Mouse (Mus musculus): ENCODE results near the gene Slc22a23. TPM values are rescaled to one million over a fixed set of nuclear protein-coding genes. Genes with fewer than 3 reads are reported as not detected.

Slc22a23 gene
- total RNA-seq, 2 experiments from 2014 or later, result 48.5 to 54.7 TPM

DNA sequence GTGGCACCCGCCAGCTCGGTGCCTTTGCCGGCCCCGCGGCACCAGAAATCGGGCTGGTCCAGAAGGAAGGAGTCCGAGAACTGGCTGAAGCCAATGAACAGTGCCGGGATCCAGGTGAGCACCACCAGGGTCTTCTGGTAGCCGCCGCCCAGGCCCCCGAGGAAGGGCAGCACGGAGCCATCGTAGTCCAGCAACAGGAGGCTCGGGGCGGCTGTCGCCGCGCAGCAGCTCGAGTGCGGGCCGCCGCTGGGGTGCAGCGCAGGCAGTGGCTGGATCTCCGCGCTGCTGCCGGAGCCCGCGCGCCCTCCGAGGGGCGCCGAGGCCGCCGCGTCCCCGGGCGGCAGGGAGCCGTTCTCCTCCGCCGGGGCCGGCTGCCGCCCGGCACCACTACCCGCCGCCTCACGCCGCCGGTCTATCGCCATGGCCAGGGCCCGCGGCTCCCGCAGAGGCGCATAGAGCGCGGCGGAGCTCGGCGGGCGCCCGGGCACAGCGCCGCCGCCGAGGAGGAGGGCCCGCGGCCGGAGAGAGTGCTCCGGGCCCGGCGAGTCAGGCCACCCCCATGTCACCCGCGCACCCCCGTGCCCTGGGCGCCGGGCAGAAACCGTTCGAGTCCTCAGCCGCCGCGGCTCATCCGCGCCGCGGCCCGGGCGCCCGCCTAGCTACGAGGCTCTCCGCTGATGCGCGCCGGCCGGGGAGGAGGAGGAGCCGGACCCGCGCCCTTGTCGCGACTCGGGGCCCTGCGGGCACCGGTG, 430 bp downstream of the Slc22a23 start:
- peak; percentile 22 to 45 for DNase-seq (ENCODE audit: low spot score in 2 of 2)

DNA sequence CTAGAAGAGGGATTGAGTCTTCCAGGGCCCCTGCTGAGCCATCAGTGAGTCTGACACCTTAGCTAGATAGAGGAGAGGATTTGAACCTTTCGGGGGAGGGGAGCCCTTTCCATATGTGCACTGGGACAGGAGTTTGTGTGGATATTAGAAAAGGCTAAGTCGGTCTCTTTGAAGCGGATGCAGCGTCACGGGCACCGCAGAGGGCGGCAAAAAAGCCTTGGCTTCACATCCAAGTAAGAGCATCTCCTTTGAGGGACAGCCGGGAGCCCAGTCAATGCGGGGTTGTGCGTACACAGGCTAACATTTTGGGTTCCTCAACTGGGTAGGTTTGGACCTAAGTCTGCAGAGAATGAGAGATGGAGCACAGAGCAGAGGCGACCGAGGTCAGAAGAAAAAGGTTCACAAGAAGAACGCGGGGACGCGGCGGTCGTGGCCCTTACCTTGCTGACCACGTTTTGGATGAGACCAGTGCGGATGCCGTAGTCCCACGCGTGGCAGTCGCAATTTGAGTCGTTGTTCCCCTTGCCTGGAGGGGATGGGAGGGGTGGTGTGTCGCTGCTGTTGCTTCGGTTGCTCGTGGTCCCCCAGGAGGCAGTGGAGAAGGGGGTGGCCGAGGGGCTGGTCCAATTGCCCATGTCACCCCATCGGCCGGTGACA, 1.1 kb downstream of the Slc22a23 start:
- DNase-seq (ENCODE audit: low spot score in 2 of 2), result peak; percentile 19 to 50

DNA sequence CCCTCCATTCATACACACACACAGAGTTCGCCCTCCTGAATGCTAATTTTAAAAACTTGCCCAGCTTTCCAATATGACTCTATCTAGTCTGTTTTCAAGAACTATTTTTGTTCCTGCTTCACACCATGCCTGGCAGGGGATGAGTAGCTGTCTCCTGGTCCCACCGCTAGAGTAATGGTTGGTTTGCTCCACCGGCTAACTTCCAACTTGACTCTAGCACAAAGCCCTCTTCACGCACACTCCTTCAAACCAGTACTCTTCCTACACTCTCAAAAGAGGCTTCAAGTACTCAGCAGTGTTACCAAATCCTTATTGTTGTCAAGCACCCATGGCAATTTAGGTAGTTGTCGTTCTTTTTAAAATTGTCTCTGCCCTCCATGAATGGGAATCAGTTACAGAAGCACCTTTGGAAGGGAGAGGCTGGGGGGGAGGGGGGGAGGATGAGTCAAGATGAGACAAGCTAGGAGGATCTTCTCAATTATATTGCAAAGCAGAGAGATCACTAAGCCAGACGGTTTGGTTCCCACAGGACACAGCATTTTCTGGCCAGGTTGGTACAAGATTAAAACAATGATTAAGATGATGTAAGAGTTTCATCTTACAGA, 2.6 kb downstream of the Slc22a23 start:
- DNase-seq (ENCODE audit: low spot score in 2 of 2), result peak; percentile 18 to 20

DNA sequence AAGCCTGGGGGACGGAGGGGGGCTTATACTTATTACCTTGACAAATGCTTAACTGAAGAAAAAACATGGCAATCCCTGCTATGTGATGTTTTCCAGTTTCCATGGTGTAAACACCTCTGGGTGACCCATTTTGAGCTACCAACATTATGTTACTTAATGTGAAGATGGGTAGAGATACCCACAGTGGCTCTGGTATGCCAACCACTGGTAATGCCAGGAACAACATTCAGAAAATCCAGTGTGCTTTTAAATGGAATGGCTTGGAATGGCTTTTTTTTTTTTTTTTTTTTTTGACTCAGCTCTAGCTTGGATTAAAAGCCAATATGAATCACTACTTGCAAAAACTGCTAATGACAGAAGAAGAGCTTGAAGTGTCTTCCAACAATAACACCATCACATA, 8.1 kb downstream of the Slc22a23 start:
- DNase-seq (ENCODE audit: low spot score in 2 of 2), result no peak

DNA sequence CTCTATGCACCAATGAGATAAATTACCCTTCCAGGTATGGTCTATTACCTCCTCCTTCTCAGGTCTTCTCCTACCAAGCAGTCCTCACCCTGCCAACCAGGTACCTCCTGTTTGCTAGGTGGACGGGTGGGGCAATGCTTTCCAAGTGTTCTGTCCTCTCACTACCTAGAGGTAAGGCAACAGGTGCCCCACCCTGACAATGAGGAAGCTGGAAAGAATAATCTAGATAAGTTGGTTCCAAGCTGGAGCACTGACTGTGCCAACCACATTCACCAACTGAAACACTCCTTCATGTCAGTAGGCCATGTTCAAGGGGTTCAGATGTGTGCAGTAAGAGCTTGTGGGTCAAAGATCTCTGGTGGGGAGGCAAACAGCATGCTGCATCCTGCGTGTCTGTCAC, 10.1 kb downstream of the Slc22a23 start:
- DNase-seq (ENCODE audit: low spot score in 2 of 2), result no peak

DNA sequence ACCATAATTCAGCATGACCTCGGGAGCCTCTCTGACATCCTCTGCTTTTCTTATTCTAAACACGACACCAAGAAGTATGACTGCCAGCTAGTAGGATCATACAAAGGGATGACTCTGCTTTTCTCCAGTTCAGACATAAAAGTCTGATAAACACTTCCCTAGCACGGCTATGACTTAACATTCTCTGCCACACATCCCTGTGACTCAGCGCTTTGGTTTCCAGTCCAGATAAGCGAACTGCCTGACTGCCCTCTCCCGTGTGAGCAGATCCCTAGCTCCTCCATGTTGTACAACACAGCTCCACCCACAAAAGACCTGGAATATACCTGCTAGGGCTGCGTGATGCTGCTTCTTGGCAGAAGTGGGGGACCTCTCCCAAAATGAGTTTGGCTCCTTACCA, 12.2 kb downstream of the Slc22a23 start:
- peak in 1 of 2 experiments; percentile 36 for DNase-seq (ENCODE audit: low spot score in 2 of 2)

DNA sequence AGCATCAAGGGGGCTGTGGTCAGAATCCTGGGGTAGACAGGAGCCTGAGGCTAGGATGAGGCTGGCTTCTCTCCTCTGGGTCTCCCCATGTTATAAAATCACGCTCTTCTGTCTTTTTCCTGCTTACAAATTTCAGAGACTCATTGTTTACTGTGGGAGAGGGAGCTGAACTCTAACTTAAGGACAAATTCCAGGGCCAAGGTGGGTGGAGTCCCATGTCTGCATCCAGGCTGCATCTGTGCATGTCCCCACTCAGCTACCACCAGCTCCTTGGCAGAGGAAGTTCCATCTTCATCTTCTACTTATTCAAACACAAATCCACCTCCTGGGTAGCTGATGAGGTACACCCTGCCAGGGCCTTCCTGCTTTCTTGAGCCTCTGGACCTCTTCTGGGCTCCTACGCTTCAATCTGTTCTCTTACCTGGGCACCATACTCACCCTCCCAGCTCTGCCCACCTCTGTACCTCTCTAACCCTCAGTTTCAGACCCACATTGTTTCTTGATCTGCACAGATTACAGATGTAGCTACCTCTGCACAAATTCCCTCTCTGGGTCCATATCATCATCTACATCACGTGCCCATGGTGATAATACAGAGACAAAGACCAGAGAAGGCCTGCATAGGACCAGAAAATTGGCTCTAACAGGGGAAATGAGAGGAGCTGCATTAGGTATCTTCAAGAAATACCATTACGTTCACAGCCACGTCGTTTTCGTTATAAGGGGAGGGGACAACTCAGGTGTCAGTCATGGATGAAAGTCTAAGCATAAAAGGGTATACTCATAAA, 13.4 kb downstream of the Slc22a23 start:
- no peak for DNase-seq (ENCODE audit: low spot score in 2 of 2)

DNA sequence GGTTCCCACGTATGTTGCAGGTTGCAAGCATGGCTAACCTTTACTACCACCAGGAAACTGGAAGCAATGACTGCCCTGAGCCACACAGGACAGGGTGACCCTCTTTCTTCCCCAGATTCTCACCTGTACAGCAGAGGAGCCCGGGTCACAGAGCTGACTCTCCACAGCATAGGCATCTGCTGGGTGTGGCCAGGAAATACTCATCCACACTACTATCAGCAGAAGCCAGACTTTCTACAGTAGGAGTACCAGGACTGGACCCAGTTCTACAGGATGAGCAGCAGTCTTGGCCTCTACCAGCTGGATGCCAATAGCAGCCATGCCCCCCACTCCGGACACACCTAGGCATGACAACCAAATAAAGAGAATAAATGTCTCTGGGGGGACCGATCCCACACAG, 15.4 kb downstream of the Slc22a23 start:
- no peak for DNase-seq (ENCODE audit: low spot score in 2 of 2)

DNA sequence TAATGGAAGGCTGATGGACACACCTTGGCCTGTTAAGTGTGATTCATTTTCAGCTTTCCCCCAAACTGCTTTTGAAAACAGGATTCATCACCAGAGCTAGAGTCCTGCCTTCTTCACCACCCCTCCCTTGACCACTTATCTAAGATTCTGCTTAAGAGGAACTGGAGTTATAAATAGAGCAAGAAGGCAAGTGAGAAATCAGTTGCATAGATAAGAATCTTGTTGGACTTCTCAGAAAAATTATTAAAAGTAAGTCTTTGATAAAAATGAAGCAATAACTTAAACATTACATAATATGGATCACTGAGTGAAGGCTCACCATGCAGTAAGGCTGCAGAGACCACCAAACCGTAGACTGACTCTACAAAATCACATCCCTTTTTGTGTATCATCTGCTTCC, 18.0 kb downstream of the Slc22a23 start:
- no peak for DNase-seq (ENCODE audit: low spot score in 2 of 2)

DNA sequence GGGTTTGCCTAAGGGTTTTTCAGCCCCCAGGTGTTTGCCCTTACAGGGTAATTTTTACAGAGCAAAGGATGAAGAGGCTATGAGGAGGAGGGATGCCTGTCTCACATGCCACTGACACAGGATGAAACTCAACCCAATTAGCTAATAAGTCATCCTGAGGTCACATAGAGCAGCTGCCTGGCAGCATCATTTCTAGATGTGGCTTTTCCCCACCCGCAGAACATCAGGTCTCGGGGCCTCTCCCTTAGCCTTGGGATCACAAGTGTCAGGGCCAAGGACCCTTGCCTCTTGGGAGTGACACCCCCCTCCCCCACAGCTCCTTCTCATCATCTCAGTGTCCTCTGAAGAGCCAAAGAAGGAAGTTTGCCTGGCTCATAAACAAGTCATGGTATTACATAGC, 21.6 kb downstream of the Slc22a23 start:
- no peak for DNase-seq (ENCODE audit: low spot score in 2 of 2)

DNA sequence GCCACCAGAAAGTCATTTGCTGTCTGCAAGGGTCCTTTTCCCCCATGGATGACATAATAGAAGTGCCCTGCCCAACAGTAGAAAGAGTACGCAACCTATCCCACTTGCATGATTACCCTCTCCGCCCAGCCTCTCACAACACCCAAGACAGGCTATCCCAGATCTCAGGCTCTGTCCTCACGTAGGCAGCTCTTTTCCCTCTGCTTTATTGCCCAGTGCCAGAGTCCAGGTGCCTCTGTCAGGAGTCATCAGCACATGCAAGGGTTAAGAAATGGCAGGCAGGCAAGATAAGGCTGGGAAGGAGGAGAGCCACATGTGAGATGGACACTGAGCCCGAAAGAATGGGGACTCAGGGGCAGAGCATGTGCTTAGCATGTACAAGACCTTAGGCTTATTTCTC, 24.5 kb downstream of the Slc22a23 start:
- DNase-seq (ENCODE audit: low spot score in 2 of 2), result no peak

DNA sequence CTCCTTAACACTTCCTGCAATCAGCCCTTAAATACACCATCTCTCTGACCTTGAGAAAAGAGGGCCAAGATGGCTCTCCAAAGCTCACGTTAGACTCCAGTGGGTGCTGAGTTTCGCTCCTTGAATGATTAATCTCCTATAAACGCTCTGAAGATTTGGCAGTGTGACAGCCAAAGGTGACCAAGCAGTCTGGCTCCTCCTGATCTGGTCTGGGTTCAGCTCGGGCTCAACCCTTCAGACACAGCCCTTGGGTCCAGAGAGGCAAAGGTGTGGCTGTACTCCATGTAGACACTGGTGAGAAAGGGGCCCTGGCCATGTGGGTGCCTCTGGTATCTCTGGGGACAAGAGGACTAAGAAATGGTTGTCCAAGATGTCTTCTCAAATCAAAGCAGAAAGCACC, 27.9 kb downstream of the Slc22a23 start:
- DNase-seq (ENCODE audit: low spot score in 2 of 2), result no peak

DNA sequence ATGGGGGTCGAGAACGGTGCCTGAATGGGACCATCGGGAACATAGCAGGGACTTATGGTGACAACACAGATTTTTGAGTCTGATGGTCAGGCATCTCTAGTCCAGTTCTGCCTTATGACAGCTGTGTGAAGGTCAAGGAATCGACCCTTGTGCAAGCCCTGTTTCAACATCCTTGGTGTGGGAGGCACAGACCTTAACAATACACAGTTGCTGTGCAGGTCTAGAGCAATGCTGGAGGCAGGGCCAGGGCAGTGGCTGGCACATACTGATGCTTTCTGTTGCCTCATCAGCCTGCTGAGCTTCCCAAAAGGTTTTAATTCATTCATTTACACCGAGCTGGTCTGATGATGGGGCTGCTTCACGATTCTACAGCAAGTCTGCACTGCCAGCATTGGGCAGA, 28.5 kb downstream of the Slc22a23 start:
- no peak for DNase-seq (ENCODE audit: low spot score in 2 of 2)

DNA sequence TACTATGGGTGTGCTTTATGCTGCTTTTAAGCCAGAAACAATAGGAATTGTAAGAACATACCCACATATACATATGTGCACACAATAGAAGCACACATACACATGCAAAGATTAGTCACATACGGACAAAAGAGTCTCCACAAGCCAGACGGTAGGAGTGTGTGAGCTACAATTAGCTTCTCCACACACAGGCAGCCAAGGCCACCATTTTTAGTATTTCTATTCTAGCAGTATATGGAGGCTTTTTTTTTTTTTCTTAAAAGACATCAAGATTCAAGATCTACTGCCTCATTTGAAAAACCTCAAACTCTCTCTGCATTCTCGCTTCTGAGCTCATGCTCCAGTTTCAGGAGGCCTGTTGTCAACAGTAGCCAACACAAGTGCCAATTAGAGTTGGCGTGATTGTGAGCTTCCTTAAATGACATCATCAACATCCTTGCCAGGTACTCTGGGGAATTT, 31.9 kb downstream of the Slc22a23 start:
- DNase-seq (ENCODE audit: low spot score in 2 of 2), result peak; percentile 29 to 44

DNA sequence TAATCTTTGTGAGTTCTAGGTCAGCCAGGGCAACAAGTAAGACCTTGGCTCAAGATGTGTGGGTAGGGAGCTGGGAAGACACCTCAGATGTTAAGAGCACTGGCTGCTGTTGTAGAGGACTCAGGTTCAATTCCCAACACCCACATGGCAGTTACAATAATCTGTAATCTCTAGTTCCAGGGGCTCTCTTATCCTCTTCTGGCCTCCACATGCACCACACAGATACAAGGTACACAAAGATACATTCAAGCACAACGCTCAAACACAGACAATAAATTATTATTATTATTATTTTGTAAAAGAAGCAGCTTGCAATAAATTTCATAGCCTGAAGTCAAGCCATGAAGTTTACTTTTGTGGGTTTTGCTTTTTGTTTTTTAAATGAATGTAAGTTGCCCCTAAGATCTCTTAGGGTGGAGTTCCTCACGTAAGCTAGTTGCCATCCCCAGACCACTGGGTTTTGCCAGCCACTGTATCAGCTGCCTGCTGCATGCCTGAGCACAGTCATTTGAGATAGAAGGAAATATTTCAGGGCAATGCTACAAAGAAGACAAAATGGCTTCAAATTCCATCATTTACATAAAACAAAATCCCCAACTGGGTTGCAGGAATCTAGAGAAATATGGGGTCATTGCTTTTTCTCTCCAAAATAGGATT, 32.5 kb downstream of the Slc22a23 start:
- DNase-seq (ENCODE audit: low spot score in 2 of 2), result no peak

DNA sequence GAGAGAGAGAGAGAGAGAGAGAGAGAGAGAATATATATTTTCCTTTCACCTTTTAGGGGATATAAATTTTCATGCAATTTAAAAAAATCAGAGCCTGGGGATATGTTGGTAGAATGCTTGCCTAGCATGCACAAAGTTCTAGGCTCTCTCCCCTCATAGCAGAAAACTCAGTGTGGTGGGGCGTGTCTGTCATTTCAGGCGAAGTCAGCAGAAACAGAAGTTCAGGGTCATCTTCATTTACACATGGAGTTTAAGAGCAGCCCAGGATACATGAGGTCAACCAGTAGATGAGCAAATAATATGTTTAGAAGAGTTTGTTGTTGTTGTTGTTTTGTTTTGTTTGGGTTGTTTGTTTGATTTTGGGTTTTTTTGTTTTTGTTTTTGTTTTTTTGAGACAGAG, 33.4 kb downstream of the Slc22a23 start:
- no peak for DNase-seq (ENCODE audit: low spot score in 2 of 2)

DNA sequence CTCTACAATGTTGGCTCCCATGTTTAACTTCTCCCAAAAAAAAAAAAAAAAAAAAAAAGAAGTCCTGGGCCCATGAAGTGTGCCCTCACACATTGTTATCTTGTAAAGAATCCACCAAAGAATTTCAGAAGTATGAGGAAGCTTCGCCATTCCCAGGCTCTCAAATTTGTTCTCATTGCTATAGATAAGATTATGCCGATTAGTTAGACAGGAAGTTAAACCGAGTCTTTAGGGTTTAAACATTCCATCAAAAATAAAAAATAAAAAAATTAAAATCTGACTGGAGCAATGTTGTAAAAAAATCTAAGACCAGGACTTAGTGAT, 36.4 kb downstream of the Slc22a23 start:
- no peak for DNase-seq (ENCODE audit: low spot score in 2 of 2)

DNA sequence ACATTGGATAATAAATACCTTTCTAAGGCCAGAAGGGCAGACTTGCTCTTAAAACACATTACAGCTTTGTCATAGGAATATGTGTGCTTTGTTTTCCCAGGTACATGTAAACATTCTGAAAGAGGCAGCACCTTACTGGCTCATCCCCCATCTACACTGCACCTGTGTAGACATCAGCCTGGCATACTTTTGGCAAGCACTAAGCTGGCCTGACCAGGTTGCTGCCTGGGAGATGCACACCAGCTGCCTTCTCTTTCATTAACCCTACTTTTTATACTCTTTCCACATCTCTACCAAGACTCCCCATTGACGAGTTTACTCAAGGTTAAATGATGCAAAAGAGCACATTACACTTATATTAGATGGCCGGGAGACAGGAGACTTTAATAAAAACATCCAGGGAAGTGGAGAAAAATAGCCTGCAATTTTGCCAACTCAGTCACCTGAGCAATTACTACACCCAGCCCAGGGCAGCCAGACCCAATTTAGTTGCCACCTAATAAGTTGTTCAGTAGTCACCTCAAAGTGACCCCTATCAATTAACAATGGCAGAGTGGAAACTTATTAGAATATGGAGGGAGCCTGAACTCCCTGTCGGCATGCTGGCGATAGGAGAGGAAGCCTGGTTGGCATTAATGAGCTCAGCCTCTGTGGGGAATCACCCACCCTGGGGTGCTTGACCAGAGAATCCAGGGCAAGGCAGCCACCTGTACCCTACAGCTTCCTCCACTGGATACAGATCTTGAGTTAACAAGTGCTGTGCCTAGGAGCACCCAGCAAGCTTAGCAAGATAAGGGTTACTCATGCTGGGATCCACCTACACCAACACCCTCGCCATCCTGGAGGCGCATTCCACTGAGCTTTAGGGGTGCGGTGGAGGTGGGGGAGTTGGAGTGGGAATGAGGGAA, 37.0 kb downstream of the Slc22a23 start:
- DNase-seq (ENCODE audit: low spot score in 2 of 2), result no peak

DNA sequence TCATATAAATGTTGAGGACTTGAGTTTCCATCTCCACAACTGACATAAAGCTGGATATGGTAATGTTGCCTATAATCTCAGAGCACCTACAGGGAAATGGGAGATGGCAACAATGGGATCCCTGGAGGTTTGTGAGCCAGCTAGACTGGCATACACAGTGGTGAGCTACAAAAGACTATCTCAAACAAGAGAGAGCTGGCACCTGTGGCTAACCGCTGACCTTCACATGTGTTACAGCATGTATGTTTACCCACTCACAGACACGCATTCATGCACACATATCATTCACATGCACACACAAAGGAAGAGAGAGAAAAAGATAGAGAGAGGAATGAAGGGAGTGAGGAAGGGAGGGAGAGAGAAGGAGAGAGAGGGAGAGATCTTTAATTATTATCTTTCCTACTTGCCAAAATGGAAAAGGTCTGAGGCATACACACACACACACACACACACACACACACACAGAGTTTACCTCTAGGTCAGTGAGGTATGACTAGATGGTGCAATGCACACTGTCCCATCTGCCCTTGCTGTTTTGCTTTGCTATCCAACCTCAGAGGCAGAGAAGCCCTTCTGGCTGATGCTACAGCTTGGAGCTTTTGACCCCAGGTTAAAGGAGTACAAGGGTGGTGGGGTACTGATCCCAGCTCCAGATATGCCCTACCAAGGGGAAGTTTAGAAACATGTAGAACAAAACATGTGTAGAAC, 38.9 kb downstream of the Slc22a23 start:
- DNase-seq (ENCODE audit: low spot score in 2 of 2), result no peak

DNA sequence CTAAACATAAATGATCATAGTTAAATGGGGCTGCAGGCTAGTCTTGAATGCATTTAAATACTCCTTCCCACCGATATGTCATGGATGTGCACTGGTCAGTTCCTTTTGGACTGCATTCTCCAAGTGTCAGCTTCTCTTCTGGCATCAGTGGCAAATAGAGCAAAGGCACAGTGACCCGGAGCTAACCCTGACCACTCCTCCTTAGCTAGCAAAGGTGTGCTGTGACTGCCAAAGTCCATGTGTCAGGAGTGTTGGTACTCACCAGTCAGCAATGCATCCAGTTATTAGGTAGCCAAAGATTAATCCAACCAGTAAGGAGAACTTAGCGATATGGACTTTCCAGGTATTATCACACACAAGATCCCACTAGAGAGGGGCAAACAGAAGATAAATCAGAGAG, 40.1 kb downstream of the Slc22a23 start:
- no peak for DNase-seq (ENCODE audit: low spot score in 2 of 2)

Data from left cerebral cortex, adult 18-20 months (tissue).